8 mouse cellular contexts compared by ENCODE assay signal in genomic region chrX:71556115-71556941, GRCm38 (mm10). TPM values are rescaled to one million over a fixed set of nuclear protein-coding genes. Genes with fewer than 3 reads are reported as not detected.
DNase-seq lines count a peak whose midpoint lies in the region; ATAC-seq and TF ChIP-seq lines count a peak whose summit lies in the region.

No protein-coding gene starts in this region.

- H3K9ac ChIP-seq in forebrain, embryonic 11.5 days (ENCODE audit: low read length): peak overlapping the region; percentile 95
- H3K9ac ChIP-seq in hindbrain, embryonic 16.5 days (ENCODE audit: low read depth, low read length): peak overlapping the region; percentile 84
- H3K9ac ChIP-seq in liver, embryonic 12.5 days: peak overlapping the region; percentile 95

- DNase-seq in lung, adult 2 months: peak; percentile 27
- no peak for DNase-seq in lung, adult 18-20 months
- peak; percentile 39 for DNase-seq in adrenal gland, postnatal 25 days
- DNase-seq in forebrain, embryonic 11.5 days (ENCODE audit: low spot score): peak; percentile 74
- DNase-seq in yolk sac, embryonic 10.5 days (ENCODE audit: low spot score): peak; percentile 34

- no peaks in the 10 kb centered on the region for H3K4me1 ChIP-seq in lung, adult 2 months (ENCODE audit: control insufficient read depth, insufficient read depth, low read length)
- no peaks in the 10 kb centered on the region for H3K4me1 ChIP-seq in forebrain, embryonic 11.5 days (replicated peaks; ENCODE audit: control insufficient read depth, insufficient read depth, low read length)
- no peaks in the 10 kb centered on the region for H3K4me1 ChIP-seq in hindbrain, embryonic 16.5 days (ENCODE audit: control insufficient read depth, insufficient read depth, low read depth, low read length)
- peaks cover 8% of the 10 kb centered on the region for H3K4me1 ChIP-seq in liver, embryonic 12.5 days
- H3K4me1 ChIP-seq in olfactory bulb, adult 2 months (ENCODE audit: control insufficient read depth, insufficient read depth, low read length): peaks cover 3% of the 10 kb centered on the region; the same call in 1 of the 2 replicates

- H3K9me3 ChIP-seq in forebrain, embryonic 11.5 days (ENCODE audit: control insufficient read depth, low read length): no peaks in the 10 kb centered on the region
- H3K9me3 ChIP-seq in hindbrain, embryonic 16.5 days (ENCODE audit: control insufficient read depth, low read length): no peaks in the 10 kb centered on the region; the same call in 1 of the 2 replicates
- 0 out of 2 replicates have a peak, but pooled peaks cover 5% of the 10 kb centered on the region for H3K9me3 ChIP-seq in liver, embryonic 12.5 days (replicated peaks)

- peak; percentile 73 for ATAC-seq in forebrain, embryonic 11.5 days (replicated peaks; ENCODE audit: low FRiP score)
- peak; percentile 62 for ATAC-seq in hindbrain, embryonic 16.5 days
- ATAC-seq in liver, embryonic 12.5 days: peak; percentile 67

- no peak for TF ChIP-seq CTCF in lung, adult 2 months (IDR thresholded peaks at IDR 0.05; ENCODE audit: insufficient read depth, low read length)
- TF ChIP-seq CTCF in olfactory bulb, adult 2 months (IDR thresholded peaks at IDR 0.05; ENCODE audit: insufficient read depth, low read depth, low read length): no peak

- peak overlapping the region; percentile 97 for H3K27ac ChIP-seq in forebrain, embryonic 11.5 days (ENCODE audit: low read depth, low read length)
- H3K27ac ChIP-seq in hindbrain, embryonic 16.5 days (ENCODE audit: low read depth, low read length): peak overlapping the region; percentile 92
- H3K27ac ChIP-seq in liver, embryonic 12.5 days: peak overlapping the region; percentile 95
- peak overlapping the region; percentile 42 for H3K27ac ChIP-seq in olfactory bulb, adult 2 months (ENCODE audit: insufficient read depth, low read depth, low read length)

- WGBS in lung, adult 2 months: 47% methylated on average over 96 of the region's 112 CpGs
- WGBS in forebrain, embryonic 11.5 days: 21% methylated on average over 50 of the region's 112 CpGs
- WGBS in hindbrain, embryonic 16.5 days: 27% methylated on average over 28 of the region's 112 CpGs
- WGBS in liver, embryonic 12.5 days (ENCODE audit: insufficient replicate concordance): 12% methylated on average over 78 of the region's 112 CpGs
- 42% methylated on average over 111 of the region's 112 CpGs for WGBS in olfactory bulb, adult 2 months

- no peak for TF ChIP-seq POLR2A in lung, adult 2 months (IDR thresholded peaks at IDR 0.05; ENCODE audit: borderline replicate concordance, extremely low read depth, low read depth, low read length)
- TF ChIP-seq POLR2A in olfactory bulb, adult 2 months (IDR thresholded peaks at IDR 0.05; ENCODE audit: insufficient read depth, low read depth, low read length): no peak; the same call in 1 of the 2 replicates

- H3K27me3 ChIP-seq in forebrain, embryonic 11.5 days (ENCODE audit: control insufficient read depth, insufficient read depth, low read length): no peaks in the 10 kb centered on the region
- no peaks in the 10 kb centered on the region for H3K27me3 ChIP-seq in hindbrain, embryonic 16.5 days (replicated peaks; ENCODE audit: control insufficient read depth, insufficient read depth, low read length)
- 0 out of 2 replicates have a peak, but pooled peaks cover 2% of the 10 kb centered on the region for H3K27me3 ChIP-seq in liver, embryonic 12.5 days (replicated peaks)

- H3K36me3 ChIP-seq in forebrain, embryonic 11.5 days (ENCODE audit: control insufficient read depth, insufficient read depth, low read length): no peaks in the 10 kb centered on the region
- no peaks in the 10 kb centered on the region for H3K36me3 ChIP-seq in hindbrain, embryonic 16.5 days (ENCODE audit: control insufficient read depth, insufficient read depth, low read length)
- H3K36me3 ChIP-seq in liver, embryonic 12.5 days: peaks cover 26% of the 10 kb centered on the region

- H3K4me2 ChIP-seq in forebrain, embryonic 11.5 days (ENCODE audit: low read depth, low read length, severe bottlenecking): no peak overlapping the region
- peak overlapping the region; percentile 77 for H3K4me2 ChIP-seq in hindbrain, embryonic 16.5 days (ENCODE audit: low read length)
- peak overlapping the region; percentile 75 for H3K4me2 ChIP-seq in liver, embryonic 12.5 days

- peak overlapping the region; percentile 78 for H3K4me3 ChIP-seq in lung, adult 2 months (replicated peaks; ENCODE audit: extremely low read depth, low read depth, low read length)
- peak overlapping the region; percentile 71 for H3K4me3 ChIP-seq in forebrain, embryonic 11.5 days (ENCODE audit: low read depth, low read length)
- H3K4me3 ChIP-seq in hindbrain, embryonic 16.5 days (ENCODE audit: low read length): peak overlapping the region; percentile 71
- peak overlapping the region; percentile 84 for H3K4me3 ChIP-seq in liver, embryonic 12.5 days
- H3K4me3 ChIP-seq in olfactory bulb, adult 2 months (ENCODE audit: insufficient read depth, low read depth, low read length): peak overlapping the region; percentile 79

RNA-seq across cellular contexts. Expression of gene Hmgb3, which starts 0.6 kb away (rescaled TPM):
- polyA plus RNA-seq in lung, adult 2 months (2012; rRNA removed): 8.3 and 9.2 TPM in 2 replicates
- total RNA-seq in adrenal gland, postnatal 25 days (2021): 175 and 193 TPM in 2 replicates
- polyA plus RNA-seq in forebrain, embryonic 11.5 days (2014; fragmentation: Nextera tagmentation; extraction: Ambion mirVana): 759 and 772 TPM in 2 replicates
- polyA plus RNA-seq in hindbrain, embryonic 16.5 days (2015; fragmentation: Nextera tagmentation; extraction: Ambion mirVana): 433 and 437 TPM in 2 replicates
- 321 and 340 TPM in 2 replicates for polyA plus RNA-seq in liver, embryonic 12.5 days (2016; fragmentation: Nextera tagmentation; extraction: Ambion mirVana)
- not detected in 2 replicates for polyA plus RNA-seq in olfactory bulb, adult 2 months (2012; ENCODE audit: insufficient read depth, insufficient read length, low replicate concordance, missing spikeins)

Comparison
In these comparisons a context has a peak if more than half of its experiments do, and no peak if none do; other contexts are left out.
1. DNase-seq: peak in lung, adult 2 months (single experiment), adrenal gland, postnatal 25 days (single experiment), forebrain, embryonic 11.5 days (single experiment) and yolk sac, embryonic 10.5 days (single experiment); none in lung, adult 18-20 months (0 of 2).
2. H3K27ac ChIP-seq: peak in every context shown above with its lines; median percentile 97 in forebrain, embryonic 11.5 days; 95 in liver, embryonic 12.5 days; 92 in hindbrain, embryonic 16.5 days; 42 in olfactory bulb, adult 2 months.
3. Peak in every context shown above with its lines, with median percentiles within 50 percentile points of each other: H3K4me3 ChIP-seq, ATAC-seq and H3K9ac ChIP-seq.